ENCODE assay signal across 8 mouse cellular contexts in genomic region chr8:94992534-94992933, GRCm38 (mm10). TPM values are rescaled to one million over a fixed set of nuclear protein-coding genes. Genes with fewer than 3 reads are reported as not detected.
DNase-seq lines count a peak whose midpoint lies in the region; ATAC-seq lines count a peak whose summit lies in the region.

No protein-coding gene starts in this region.

- no peaks in the 10 kb centered on the region for H3K36me3 ChIP-seq in embryonic facial prominence, embryonic 14.5 days (ENCODE audit: control insufficient read depth, insufficient read depth, low read length)
- H3K36me3 ChIP-seq in stomach, embryonic 14.5 days (ENCODE audit: control insufficient read depth, insufficient read depth, low read length), result no peaks in the 10 kb centered on the region

- H3K9ac ChIP-seq in embryonic facial prominence, embryonic 14.5 days (ENCODE audit: low read depth, low read length), result no peak overlapping the region
- H3K9ac ChIP-seq in stomach, embryonic 14.5 days (replicated peaks; ENCODE audit: low read depth, low read length), result no peak overlapping the region

- no peak overlapping the region for H3K4me2 ChIP-seq in embryonic facial prominence, embryonic 14.5 days (ENCODE audit: low read depth, low read length)
- H3K4me2 ChIP-seq in stomach, embryonic 14.5 days (replicated peaks; ENCODE audit: low read depth, low read length), result no peak overlapping the region

- intact Hi-C loops in heart, postnatal 10 days (cut with DNase I), result no loop called here

- H3K4me1 ChIP-seq in embryonic facial prominence, embryonic 14.5 days (ENCODE audit: control insufficient read depth, insufficient read depth, low read length), result peaks cover 20% of the 10 kb centered on the region; the same call in 1 of the 2 replicates
- H3K4me1 ChIP-seq in stomach, embryonic 14.5 days (ENCODE audit: control insufficient read depth, insufficient read depth, low read length), result peaks cover 32% of the 10 kb centered on the region

- no peaks in the 10 kb centered on the region for H3K27me3 ChIP-seq in embryonic facial prominence, embryonic 14.5 days (replicated peaks; ENCODE audit: control insufficient read depth, insufficient read depth, low read length)
- H3K27me3 ChIP-seq in stomach, embryonic 14.5 days (ENCODE audit: control insufficient read depth, insufficient read depth, low read length), result no peaks in the 10 kb centered on the region

- ATAC-seq in embryonic facial prominence, embryonic 14.5 days (ENCODE audit: low read depth), result no peak
- no peak for ATAC-seq in stomach, embryonic 14.5 days (ENCODE audit: insufficient number of reproducible peaks, insufficient read depth, low FRiP score, low read depth)

- no peaks in the 10 kb centered on the region for H3K9me3 ChIP-seq in embryonic facial prominence, embryonic 14.5 days (ENCODE audit: control insufficient read depth, low read length)
- no peaks in the 10 kb centered on the region for H3K9me3 ChIP-seq in stomach, embryonic 14.5 days (ENCODE audit: control insufficient read depth, low read depth, low read length)

- H3K27ac ChIP-seq in embryonic facial prominence, embryonic 14.5 days (replicated peaks; ENCODE audit: low read depth, low read length), result peak overlapping the region; percentile 63
- H3K27ac ChIP-seq in stomach, embryonic 14.5 days (ENCODE audit: low read length), result peak overlapping the region; percentile 44; the same call in 1 of the 2 replicates

- peak; percentile 78 for DNase-seq in layer of hippocampus, adult 11-12 months (ENCODE audit: low spot score)
- DNase-seq in layer of hippocampus, adult 9-10 months (ENCODE audit: low spot score), result no peak
- no peak for DNase-seq in embryonic facial prominence, embryonic 14.5 days (ENCODE audit: low spot score)
- peak; percentile 73 to 83 for DNase-seq in heart, postnatal 10 days
- DNase-seq in kidney, postnatal 25 days, result peak; percentile 85 to 91
- DNase-seq in lung, postnatal 10 days, result peak; percentile 72
- no peak for DNase-seq in embryo, embryonic 10 days (ENCODE audit: low spot score)

- WGBS in embryonic facial prominence, embryonic 14.5 days, result 39% methylated on average over 5 of the region's 5 CpGs
- WGBS in stomach, embryonic 14.5 days, result 58% methylated on average over 5 of the region's 5 CpGs

- H3K4me3 ChIP-seq in embryonic facial prominence, embryonic 14.5 days (ENCODE audit: low read depth, low read length), result no peak overlapping the region
- H3K4me3 ChIP-seq in stomach, embryonic 14.5 days (ENCODE audit: low read depth, low read length), result no peak overlapping the region

RNA-seq across cellular contexts. Expression of gene Adgrg1, which starts 18.0 kb away (rescaled TPM):
- 16.3 and 18.8 TPM in 2 replicates for polyA plus RNA-seq in embryonic facial prominence, embryonic 14.5 days (2014; fragmentation: Nextera tagmentation; extraction: Ambion mirVana)
- total RNA-seq in heart, postnatal 10 days (2021), result 10 to 100 TPM; 36.6 to 61.8 TPM
- polyA plus RNA-seq in stomach, embryonic 14.5 days (2014; fragmentation: Nextera tagmentation; extraction: Ambion mirVana), result 43.8 and 50.9 TPM in 2 replicates

RNA-seq across cellular contexts. Expression of gene Adgrg3, which starts 25.0 kb away (rescaled TPM):
- polyA plus RNA-seq in embryonic facial prominence, embryonic 14.5 days (2014; fragmentation: Nextera tagmentation; extraction: Ambion mirVana), result 3.3 and 3.6 TPM in 2 replicates
- total RNA-seq in heart, postnatal 10 days (2021), result 1 to 10 TPM; 2.0 to 3.4 TPM
- polyA plus RNA-seq in stomach, embryonic 14.5 days (2014; fragmentation: Nextera tagmentation; extraction: Ambion mirVana), result 3.8 and 4.5 TPM in 2 replicates

Comparison
In these comparisons a context has a peak if more than half of its experiments do, and no peak if none do; other contexts are left out.
1. DNase-seq: peak in layer of hippocampus, adult 11-12 months (single experiment), heart, postnatal 10 days (2 of 2), kidney, postnatal 25 days (2 of 2) and lung, postnatal 10 days (single experiment); none in layer of hippocampus, adult 9-10 months (single experiment), embryonic facial prominence, embryonic 14.5 days (single experiment) and embryo, embryonic 10 days (single experiment).